Mouse (Mus musculus) c-Kit-positive CD71-positive TER-119-negative erythroid progenitor cells, embryonic 14.5 days (primary cell): ENCODE results near the gene Dnase2a.

ENCODE experiments used
- DNase-seq: peaks from one replicate; pipeline ENCODE4 v3.0.0-alpha.2; 2013; ENCODE audit warnings: low read depth

Dnase2a gene

GRCm38 (mm10) chr8:84970135-84970790 is 61.9 kb downstream of the Dnase2a start:
- DNase-seq = no peak

- no peak for DNase-seq
Measured at GRCm38 (mm10) chr8:84970913-84971312, 62.6 kb downstream of the Dnase2a start.
